Mouse (Mus musculus) WW6 (cell line): ENCODE data around the gene Gmfb.

ENCODE experiments used
- DNase-seq: peaks from one replicate; pipeline ENCODE4 v3.0.0-alpha.2; 2013; ENCODE audit warnings: low read depth, low spot score

The Gmfb gene

DNA sequence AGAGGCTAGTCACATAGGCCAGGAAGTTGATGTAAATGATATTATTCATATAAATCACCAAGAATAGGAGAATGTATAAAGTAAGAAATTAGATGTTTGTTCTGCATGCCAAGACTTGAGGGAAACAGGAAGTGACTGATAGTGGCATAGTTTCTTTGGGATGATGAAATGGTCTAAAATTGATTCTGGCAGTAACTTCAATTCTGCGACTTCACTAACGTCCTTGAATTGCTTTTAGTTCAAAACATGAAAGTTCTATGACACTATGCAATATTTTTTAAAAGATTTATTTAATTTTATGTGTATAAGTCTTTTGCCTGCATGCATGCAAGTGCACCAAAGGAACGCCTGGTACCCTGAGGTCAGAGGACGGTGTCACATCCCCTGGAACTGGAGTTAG lies 18.8 kb downstream of the Gmfb start:
- no peak for DNase-seq

DNA sequence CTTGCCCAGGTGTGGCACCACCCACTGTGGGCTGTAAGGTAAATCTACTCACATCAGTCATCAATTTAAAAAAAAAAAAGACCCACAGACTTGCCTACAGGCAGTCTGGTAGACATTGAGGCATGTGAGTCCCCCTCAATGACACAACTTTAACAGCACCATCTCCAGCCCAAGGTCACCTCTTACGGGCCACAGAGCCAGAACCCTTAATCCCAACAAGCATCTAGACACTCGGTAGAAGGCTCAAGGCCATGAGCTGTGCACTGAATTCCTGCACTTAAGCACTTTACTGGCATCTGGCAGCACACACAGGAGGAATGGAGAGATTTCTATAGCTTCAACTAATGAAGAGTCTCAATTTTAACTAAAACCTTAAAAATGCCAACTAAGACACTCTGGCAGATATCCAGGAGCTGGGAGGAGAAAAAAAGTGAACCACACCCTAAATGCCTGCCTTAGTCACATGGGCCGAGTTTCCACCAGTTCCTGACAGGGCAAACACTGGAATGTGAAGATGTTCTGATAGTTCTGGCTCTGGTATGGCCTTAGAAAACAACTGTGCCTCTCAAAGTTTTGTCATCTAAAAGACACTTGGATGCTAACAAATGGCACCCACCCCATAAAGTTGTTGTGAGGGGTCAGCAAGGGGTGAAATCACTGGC lies 21.2 kb downstream of the Gmfb start:
- no peak for DNase-seq

DNA sequence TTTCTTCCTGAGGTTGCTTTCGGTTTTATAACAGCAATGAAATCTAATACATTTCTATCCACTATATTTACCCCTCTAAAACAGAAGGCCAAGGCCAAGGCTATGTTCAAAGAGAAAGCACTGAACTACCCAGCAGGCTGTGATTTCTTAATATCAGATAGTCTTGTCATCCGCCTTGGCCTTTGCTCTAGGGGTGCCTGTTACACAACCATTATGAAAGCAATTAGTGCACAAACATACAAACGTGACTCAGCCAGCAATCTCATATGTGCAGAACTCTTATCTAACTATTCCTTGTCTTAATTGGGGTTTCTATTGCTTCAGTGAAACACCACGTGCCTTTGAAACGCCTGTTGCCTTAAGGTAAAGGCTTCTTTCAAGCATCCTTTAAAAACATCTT lies 27.9 kb downstream of the Gmfb start:
- DNase-seq = no peak

DNA sequence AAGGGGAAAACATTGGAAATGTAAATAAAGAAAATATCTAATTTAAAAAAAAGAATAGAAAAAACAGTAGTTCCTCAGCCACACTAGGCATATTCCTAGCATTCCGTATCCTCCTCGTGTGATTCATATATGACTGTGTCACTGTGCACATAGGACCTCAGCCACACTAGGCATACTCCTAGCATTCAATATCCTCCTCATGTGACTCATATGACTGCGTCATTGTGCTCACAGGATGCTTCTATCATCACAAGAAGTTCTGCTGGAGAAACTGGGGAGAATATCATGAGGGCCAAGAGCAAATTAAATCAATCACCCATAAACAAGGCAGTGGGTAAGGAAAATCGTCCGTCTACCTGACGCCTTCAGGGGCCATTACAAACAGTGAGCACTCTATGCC lies 31.3 kb downstream of the Gmfb start:
- no peak for DNase-seq

DNA sequence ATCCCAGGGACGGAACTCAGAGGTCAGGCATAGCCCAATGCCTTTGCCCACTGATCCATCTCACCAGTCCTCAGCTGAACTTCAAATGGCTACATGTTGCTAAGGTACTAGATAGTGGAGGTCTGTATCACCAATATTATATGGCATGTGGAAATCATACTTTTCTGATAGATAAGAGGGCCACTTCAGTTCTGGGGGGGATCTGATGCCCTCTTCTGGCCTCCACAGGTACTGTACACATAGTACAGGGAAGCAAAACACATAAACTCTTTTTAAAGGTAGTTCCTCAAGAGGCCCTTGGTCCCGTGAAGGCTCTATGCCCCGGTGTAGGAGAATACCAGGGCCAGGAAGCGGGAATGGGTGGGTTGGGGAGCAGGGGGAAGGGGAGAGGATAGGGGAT lies 31.7 kb downstream of the Gmfb start:
- no peak for DNase-seq

DNA sequence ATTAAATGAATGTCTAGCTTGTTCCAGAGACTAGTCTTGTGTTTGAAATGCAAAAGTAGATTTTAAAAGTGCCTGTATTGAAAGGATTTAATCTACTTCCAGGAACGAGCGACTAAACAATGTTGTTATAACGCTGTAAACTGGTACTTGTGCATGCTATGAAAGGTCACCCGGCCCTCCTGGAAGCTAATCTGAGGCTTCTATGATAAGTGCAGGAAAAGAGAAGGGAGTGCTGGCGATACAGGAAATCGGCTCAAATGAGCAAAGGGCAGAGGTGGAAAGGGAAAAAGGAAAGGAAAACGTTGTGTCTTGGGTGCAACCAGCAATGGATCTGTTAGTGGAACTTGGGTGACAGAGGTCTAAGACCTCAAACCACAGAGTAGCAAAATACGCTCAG lies 33.5 kb downstream of the Gmfb start:
- no peak for DNase-seq

DNA sequence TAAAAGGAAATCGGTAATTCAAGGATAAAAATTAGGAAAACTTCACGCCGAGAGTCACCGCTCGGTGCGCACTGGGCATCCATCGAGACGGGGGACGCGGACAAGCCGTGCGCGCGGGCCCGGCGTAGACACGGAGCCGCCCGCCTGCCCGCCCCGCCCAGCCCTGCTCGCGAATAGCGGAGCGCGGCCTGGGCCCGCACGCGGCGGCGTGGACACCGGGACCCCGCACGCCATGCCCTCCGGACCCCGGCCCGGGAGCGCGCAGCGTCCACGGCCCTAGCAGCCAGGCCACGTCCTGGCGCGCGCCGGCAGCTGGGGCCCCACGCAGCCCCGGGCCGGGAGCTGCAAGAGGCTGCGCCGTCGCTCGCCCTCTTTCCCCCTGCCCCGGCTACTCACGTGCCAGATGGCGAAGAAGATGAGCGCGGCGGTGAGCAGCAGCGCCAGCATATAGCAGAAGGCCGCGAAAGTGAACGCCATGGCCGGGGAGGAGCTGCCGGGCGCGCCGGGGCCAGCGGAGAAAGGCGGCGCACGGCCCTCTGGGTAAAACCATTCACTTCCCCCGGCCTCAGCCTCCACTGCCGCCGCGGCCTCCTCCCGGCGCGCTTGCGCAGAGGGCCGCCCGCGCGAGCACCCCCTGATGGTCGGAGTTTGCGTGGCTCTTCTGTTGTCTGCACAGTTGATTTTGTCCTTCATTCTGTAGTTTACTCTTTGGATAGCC lies 34.1 kb downstream of the Gmfb start, which contains the start of gene Cnih1:
TSS of gene Cnih1 (minus strand) at position 625 of the 718 bp plus-strand sequence.
- DNase-seq = peak; percentile 66

DNA sequence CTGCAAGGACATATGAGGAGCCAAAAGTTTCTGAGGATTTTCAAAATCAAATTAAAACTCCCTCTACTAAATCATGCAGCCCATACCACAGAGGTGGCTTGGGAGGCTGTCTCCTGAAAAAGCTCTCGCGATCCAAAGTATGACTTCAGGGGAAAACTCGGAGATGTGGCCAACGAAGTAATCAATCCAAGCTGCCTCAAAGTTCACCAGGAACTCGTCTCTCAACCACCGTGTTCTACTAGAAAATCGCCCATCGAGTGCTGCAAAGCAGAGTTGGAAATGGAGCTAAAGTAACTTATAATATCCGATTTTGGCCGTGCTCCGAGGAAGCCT lies 34.6 kb downstream of the Gmfb start:
- DNase-seq = no peak

DNA sequence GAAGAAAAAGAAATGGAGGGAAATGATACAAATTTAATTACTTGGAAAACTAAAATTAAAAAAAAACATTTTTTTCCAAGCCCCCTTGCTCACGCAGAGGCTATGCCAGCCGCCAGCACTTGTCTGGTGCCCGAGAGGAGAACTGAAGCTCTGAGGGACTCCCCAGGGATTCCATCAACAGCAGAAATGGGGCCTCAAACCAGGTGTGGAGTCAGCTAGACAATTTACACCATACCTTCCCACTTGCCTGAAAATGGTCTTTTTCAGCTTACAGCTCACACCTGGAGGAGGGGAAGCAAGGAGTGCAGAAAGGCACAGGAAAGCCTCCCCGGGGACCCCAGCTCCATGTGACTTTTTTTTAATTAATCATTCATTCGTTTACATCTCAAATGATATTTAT lies 36.8 kb downstream of the Gmfb start:
- DNase-seq = no peak

DNA sequence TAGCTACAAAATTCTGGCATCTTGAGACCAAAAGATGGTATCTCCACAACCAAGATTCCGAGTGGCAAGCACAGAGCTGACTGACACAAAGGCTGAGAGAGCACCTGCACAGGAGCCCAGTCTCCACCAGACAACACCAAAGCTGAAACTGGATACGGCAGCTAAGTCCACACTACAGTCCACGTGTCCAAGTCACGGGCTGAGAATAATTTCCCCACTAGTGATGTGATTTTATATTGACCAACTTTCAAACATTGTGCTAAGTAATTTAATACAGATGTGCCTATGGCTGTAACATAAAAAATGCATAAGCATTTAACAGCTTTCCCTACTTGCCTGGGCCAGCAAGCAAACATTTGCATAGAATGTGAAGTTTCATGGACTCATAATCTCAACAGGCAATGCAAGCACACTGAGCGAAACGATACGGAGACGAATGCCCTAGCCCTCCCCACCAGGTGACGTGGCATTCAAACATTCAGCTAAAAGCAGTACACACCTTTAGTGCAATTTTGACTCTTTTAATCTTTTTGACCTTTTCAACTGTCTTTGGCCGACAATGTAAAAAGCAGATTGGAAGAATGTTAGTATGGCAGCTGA lies 38.6 kb downstream of the Gmfb start:
- no peak for DNase-seq

DNA sequence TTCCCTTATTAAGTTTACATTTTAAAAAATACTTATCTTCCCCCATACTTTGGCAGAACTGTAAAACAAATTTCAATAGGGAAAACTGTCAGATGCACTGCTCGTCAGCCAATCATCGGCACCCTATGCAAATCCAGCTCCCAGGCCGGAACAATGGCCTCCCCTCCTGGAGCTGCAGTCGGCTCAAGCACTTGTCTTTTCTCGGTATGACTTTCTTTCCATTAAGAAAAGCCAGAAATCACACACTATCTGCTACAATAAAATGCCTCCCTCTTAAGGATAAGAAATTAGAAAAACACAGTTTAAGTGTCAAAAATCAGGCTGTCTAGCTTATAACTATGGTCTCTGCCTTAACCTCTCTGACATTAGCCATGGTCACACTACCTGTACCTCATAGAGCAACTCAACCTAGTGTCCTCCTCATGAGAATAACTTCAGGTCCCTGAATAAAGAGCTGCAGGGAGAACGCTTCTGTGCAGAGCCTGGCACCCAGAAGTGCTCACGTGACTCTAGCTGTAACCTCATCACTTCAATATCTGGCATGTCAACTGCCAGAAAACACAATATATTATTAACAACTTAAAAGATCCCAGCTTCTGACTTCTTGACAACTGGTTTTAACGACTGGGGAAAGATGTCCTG lies 39.7 kb downstream of the Gmfb start:
- DNase-seq = no peak

DNA sequence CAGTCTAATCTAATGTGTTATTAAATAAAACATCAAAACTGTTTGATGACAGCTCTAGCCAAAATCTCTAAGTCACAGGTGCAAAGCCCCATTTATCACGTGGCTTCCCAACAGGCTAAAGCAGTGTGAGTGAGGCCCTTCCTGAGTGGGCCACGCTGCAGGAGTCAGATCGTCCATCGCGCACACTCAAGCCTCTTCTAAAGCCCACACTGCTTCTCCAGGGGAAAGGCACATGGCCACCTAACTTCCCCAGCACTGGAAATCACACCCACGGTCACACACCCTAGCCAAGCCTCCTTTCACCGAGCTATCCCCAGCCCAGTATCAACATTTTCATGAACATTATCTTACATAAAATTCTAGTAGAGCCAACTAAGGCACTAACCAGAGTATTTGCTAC lies 41.0 kb downstream of the Gmfb start:
- no peak for DNase-seq

DNA sequence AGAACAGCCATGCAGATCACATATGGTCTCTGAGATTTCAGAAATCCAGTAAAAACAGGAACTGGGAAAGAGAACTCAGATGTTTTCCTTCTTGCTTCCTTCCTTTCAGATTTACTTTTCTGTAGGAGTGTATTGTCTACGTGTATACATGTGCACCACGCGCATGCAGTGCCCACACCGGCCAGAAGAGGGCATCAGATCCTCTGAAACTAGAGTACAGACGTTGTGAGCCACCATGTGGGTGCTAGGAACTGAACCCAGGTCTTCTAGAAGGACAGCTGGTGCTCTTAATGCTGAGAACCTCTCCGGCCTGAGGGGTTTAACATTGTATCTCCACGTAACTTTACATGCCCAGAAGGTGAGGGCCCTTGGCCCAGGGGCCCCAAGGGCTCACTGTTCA lies 42.8 kb downstream of the Gmfb start:
- no peak for DNase-seq

DNA sequence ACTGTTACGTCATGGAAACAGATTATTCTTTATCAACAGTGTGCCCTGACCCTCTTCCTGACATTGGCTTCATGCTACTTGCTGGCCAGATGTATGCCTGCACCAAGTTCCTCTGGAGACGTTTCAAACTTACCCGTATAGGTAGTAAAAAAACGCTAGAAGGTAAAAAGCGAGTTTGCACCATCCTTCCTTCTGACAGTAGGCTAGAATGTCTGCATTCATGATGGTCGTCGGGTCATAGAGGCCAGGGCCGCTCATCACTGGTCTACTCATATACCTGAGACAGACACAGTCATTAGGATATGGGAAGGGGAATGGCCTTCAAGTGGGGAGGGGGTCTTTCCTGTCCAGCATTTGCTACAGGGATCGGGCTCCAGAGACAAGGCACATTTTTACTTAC lies 43.3 kb downstream of the Gmfb start:
- no peak for DNase-seq

DNA sequence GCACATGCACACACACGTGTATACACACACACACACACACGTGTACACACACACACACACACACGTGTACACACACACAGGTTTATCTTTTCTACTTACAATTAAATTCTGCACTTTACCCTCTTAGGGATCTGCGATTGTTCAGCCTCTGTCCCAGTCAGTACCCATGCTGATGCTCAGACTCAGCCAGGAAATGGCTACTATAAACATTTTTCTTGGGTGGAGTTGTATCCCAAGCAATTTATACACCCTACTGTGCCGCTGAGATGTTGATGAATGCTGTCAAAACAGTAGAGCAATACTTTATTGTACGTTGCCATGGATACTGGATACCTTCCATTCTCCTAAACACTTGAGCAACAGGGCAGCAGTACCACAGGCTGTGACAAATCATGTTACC lies 52.0 kb downstream of the Gmfb start:
- DNase-seq = no peak

DNA sequence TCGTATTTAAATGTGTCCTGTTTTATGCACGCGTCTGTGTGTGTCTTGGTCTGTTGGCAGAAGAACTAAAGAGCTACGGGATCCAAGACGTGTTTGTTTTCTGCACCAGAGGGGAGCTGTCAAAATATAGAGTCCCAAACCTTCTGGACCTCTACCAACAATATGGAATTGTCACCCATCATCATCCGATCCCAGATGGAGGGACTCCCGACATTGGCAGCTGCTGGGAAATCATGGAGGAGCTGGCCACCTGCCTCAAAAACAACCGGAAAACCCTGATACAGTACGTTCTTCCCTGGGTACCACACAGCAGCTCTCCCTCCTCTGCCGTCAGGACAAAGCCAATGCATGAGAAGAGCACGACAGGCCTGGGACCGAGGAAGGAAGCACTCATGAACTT lies 54.9 kb downstream of the Gmfb start:
- no peak for DNase-seq

DNA sequence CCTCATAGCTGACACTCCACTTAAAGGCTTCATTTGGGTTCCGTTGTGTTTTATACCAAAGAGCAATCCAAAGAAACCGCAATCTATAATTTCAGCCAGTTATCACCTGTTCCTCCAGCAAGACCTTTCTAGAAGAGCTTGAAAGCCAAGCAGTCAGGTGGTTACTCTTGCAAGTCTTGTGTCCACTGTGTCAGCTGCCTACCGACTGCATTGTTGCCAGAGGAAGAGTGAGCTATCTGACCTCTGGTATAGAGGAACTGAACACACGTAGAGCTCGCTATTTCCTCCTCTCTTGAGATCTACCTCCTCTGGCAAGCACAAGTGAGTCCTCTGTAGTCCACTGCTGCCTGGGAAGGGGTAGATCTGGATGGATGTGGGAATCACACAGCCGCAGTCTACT lies 60.9 kb downstream of the Gmfb start:
- no peak for DNase-seq

DNA sequence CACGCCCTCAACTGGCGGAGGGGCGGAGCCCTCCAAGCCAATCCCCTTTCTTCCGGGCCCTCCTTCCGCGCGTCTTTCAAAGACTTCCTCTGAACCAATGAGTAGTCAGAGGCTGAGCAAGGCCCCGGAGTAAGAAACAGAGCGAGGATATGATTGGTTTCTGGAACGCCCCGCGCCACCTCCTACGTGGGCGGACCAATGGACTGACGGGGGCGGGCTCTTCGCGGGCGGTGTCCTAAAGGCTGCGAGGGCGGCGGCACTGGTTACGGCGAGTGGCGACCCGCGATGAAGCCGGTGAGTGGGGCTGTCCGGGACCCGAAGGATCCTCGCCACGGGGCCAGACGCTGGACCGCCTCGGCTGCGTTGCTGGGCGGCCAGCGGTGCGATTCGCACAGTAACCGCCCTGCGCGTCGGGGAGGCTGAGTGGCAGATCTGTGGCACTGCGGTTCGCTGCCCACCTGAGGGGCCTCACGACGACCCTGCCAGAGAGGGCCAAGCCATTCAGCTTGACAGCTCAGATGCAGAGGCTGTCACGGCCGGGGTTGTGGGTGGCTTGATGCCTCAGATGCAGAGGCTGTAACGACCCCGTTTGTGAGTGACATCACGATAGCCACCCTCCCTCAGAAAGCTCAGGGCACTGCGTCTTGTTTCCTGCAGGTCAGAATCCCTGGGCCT lies 61.5 kb downstream of the Gmfb start, which contains the start of gene Cdkn3:
TSS of gene Cdkn3 (plus strand) at position 187 of the 675 bp plus-strand sequence.
- DNase-seq = peak; percentile 75

DNA sequence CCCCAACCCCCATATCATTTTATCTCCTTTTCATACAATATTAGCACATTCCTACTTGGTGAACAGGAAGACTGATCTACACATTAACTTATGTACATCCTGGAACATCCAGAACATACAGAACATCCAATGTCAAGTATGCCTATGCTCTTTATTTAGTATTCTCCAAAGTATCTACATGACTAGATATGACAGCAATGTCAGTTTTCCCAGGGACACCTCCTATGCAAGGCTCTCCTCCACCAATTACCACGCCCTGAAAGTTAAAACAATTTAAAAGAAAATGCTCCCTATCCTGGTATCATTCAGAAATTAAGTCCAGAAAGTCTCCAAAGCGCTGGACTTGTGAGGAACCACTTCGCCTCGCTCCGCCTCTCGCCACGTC lies 62.1 kb downstream of the Gmfb start:
- no peak for DNase-seq
